Mouse (Mus musculus) liver, embryonic 11.5 days (tissue): ENCODE measurements around the gene Mdc1. TPM values are rescaled to one million over a fixed set of nuclear protein-coding genes. Genes with fewer than 3 reads are reported as not detected.

Experiments used
- ATAC-seq: fragments of 200-750 bp; cut with Nextera tagmentation; replicated peaks from 2 replicates; pipeline ENCODE4 v1.8.0; 2017; ENCODE audit warnings: moderate number of reproducible peaks, mild to moderate bottlenecking, moderate TSS enrichment, moderate library complexity; ENCODE audit not compliant: low FRiP score
- DNase-seq: peaks from one replicate; pipeline ENCODE4 v3.0.0-alpha.2; 2017; ENCODE audit warnings: low spot score
- H3K27ac ChIP-seq: fragments of 300-500 bp; sonication (generic); 2 replicates; pipeline ENCODE4 v1.5.1; 2014; ENCODE audit warnings: mild to moderate bottlenecking, low read depth, low read length, control low read depth
- H3K27me3 ChIP-seq: fragments of 300-500 bp; sonication (generic); replicated peaks from 2 replicates; pipeline ENCODE4 v1.6.1; 2014; ENCODE audit warnings: low read length, mixed read lengths; ENCODE audit not compliant: control insufficient read depth, insufficient read depth
- H3K36me3 ChIP-seq: fragments of 300-500 bp; sonication (generic); 2 replicates; pipeline ENCODE4 v1.6.1; 2014; ENCODE audit warnings: mild to moderate bottlenecking, low read length, moderate library complexity, mixed read lengths; ENCODE audit not compliant: control insufficient read depth, insufficient read depth
- H3K4me1 ChIP-seq: fragments of 300-500 bp; sonication (generic); replicated peaks from 2 replicates; pipeline ENCODE4 v1.6.1; 2014; ENCODE audit warnings: low read length, mixed read lengths; ENCODE audit not compliant: control insufficient read depth, insufficient read depth
- H3K4me2 ChIP-seq: fragments of 300-500 bp; sonication (generic); 2 replicates; pipeline ENCODE4 v1.6.1; 2014; ENCODE audit warnings: mild to moderate bottlenecking, control low read depth, moderate library complexity
- H3K4me3 ChIP-seq: fragments of 300-500 bp; sonication (generic); 2 replicates; pipeline ENCODE4 v1.5.1; 2014; ENCODE audit warnings: low read depth, low read length, control low read depth
- H3K9ac ChIP-seq: fragments of 300-500 bp; sonication (generic); 2 replicates; pipeline ENCODE4 v1.6.1; 2014; ENCODE audit warnings: low read depth, low read length, control low read depth
- H3K9me3 ChIP-seq: fragments of 300-500 bp; sonication (generic); 2 replicates; pipeline ENCODE4 v1.6.1; 2016; ENCODE audit warnings: low read length, inconsistent platforms, mixed read lengths; ENCODE audit not compliant: control insufficient read depth
- WGBS: fragments of 180-500 bp; shearing (Covaris S2); extraction: QIAGEN DNeasy Blood & Tissue Kit; methylation state at CpG from one replicate; pipeline ENCODE4 v1.1.7; 2014; 5-methylcytosine and 5-hydroxymethylcytosine counted together
- polyA plus RNA-seq: library from polyadenylated mRNA; unstranded; fragments of >200 nt; fragmentation: Nextera tagmentation; extraction: Ambion mirVana; gene quantifications from 2 replicates; pipeline ENCODE4 v1.2.1, GENCODE M21; 2014

Mdc1 gene
- 19.6 and 23.3 TPM in 2 replicates for polyA plus RNA-seq

DNA sequence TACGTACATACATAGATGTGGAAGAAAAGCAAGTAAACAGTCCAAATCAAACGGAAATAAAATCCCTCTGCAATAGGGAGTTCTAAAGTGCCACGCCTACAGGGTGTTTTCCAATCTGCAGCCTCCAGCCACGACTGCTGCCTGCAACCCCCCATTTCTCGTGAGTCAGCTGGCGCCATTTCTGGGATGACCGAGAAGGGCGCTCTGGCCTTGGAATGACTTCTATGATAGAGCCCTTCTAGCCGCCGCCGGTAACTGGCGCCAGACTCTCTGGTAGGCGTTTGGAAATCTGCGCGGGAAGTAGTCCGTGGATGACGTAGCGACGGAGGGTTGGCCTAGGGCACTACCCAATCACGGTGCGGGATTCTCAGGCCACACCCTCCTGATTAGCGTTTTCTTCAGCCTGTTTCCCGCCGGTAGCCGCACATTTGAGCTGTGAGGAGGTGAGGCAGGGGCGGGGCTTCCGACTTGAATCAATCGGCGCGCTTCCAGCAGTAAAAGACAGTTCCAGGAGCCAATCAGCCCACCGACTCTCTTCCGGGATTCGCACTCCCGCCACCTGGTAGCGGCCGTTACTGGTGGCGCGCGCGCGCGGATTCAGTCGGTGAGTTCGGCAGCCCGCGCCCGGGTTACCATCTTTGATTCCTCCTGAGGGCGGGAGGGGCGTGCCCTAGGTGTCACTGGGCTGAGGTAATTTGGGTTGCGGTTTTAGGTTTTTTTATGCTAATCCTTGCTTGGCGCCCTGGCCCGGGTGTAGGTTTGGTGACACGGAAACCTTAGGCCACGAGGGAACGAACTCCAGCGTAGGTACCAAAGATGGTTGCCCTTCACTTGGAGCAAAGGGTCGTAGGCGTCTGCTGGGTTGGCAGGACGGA is at the start of gene Mdc1:
TSS of gene Mdc1 (plus strand) at position 440 of the 875 bp plus-strand sequence.
- H3K4me2 ChIP-seq: peak within 1 kb of the TSS; percentile 66
- peaks cover 8% of the 10 kb centered on the region for H3K4me1 ChIP-seq
- no peaks in the 10 kb centered on the region for H3K9me3 ChIP-seq
- H3K36me3 ChIP-seq: peaks cover 19% of the 10 kb centered on the region
- peak within 1 kb of the TSS; percentile 62 for H3K4me3 ChIP-seq
- WGBS: under 1% methylated on average over 59 of the region's 59 CpGs
- no peaks in the 10 kb centered on the region for H3K27me3 ChIP-seq
- ATAC-seq: peak; percentile 84
- peak within 1 kb of the TSS; percentile 85 for H3K9ac ChIP-seq
- DNase-seq: peak; percentile 97
- H3K27ac ChIP-seq: peak within 1 kb of the TSS; percentile 90

DNA sequence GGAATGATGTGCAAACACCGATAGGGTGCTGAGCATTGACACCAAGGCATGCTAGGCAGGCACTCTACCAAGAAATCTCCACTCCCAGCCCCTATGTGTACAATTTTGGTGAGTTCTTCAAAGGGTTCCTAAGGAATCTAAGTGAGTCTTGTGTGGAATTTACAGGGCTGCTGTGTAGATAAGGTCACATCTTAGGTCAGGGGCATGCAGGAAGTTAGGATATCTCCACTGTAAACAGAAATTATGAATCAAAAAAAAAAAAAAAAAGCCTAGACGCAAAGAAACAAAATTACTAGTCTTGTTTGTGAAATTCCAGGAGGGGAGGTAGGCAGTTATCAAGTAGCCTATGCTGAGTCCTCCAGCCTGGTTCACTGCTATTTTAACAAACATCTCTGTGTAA is 48.5 kb upstream of the Mdc1 start:
- H3K4me3 ChIP-seq: no peak overlapping the region
- no peaks in the 10 kb centered on the region for H3K27me3 ChIP-seq
- peaks cover 11% of the 10 kb centered on the region for H3K4me1 ChIP-seq
- ATAC-seq (no peak), DNase-seq (no peak)
- WGBS: 74% methylated on average over 2 of the region's 2 CpGs
- no peak overlapping the region for H3K4me2 ChIP-seq
- no peak overlapping the region for H3K27ac ChIP-seq
- H3K9ac ChIP-seq: no peak overlapping the region
- no peaks in the 10 kb centered on the region for H3K9me3 ChIP-seq
- no peaks in the 10 kb centered on the region for H3K36me3 ChIP-seq

DNA sequence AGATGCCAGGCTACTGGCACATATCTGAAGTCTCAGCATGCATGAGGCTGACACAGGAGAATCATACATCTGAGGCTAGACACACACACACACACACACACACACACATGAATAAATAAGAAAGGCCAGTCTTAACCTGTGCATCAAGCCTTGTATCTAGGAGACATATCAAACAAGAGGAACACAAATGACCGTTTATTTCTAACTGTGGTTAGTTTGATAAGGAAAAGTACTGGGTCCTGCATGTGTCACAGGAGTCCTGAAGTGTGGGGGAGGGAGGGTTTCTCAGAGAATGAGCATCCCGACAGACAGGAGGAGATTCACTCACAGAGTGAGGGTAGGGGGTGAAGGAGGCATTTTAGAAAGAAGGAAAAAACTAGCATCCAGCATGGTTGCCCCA is 46.2 kb upstream of the Mdc1 start:
- Histone ChIP-seq H3K27me3 (no peaks in the 10 kb centered on the region), H3K4me3 (no peak overlapping the region), H3K9me3 (peaks cover 2% of the 10 kb centered on the region; the same call in 1 of the 2 replicates), H3K4me1 (peaks cover 11% of the 10 kb centered on the region), H3K36me3 (no peaks in the 10 kb centered on the region), H3K9ac (no peak overlapping the region), H3K27ac (peak overlapping the region; percentile 34; the same call in 1 of the 2 replicates), H3K4me2 (peak overlapping the region; percentile 7; the same call in 1 of the 2 replicates)
- no peak for DNase-seq
- WGBS: 22% methylated on average over 2 of the region's 2 CpGs
- ATAC-seq: peak; percentile 53

DNA sequence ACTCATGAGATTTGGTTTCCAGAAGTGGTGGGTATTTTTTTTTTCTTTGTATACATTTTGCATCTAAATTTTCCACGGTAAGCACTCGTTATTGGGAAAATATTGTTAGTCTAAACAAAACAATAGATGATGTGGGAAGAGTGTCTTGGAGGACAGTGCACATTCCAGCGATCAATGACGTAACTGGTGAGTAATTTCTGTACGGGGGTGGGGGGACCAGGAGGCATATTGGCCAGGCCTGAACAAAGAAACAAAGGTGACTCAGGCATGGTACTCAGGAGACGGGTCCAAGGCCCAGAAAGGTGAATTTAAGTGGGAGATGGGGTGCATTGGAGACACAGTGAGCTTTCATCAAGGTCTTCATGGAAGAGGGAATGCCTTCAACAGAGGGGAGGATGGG is 45.7 kb upstream of the Mdc1 start:
- WGBS: 77% methylated on average over 6 of the region's 6 CpGs
- H3K9ac ChIP-seq: no peak overlapping the region

DNA sequence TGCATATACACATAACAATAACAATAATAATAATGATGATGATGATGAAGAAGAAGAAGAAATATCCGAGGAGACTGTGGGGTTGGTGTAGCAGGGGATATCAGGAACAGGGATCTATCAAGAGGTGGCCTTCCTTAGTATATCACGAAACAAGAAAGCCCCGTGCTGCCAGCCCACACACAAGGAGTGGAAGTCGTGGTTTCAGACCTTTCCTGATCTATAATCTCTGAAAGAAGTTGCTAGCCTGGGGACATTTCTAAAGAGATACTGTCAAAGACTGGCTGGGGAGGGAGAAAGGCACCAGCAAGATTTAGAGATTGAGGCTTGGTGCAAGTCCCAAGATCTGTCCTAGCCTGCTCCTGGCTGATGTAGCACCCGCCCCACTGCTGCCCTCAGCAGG is 44.5 kb upstream of the Mdc1 start:
- no peak for DNase-seq
- H3K9me3 ChIP-seq: peaks cover 2% of the 10 kb centered on the region; the same call in 1 of the 2 replicates
- H3K27me3 ChIP-seq: no peaks in the 10 kb centered on the region
- peaks cover 11% of the 10 kb centered on the region for H3K4me1 ChIP-seq
- 40% methylated on average over 5 of the region's 5 CpGs for WGBS
- no peak overlapping the region for H3K9ac ChIP-seq
- H3K4me3 ChIP-seq: no peak overlapping the region
- no peak overlapping the region for H3K27ac ChIP-seq
- H3K36me3 ChIP-seq: no peaks in the 10 kb centered on the region
- no peak overlapping the region for H3K4me2 ChIP-seq
- no peak for ATAC-seq

More for the DNA sequence above, 45.7 kb upstream of the Mdc1 start:
- Histone ChIP-seq H3K36me3 (no peaks in the 10 kb centered on the region), H3K4me2 (no peak overlapping the region), H3K4me1 (peaks cover 11% of the 10 kb centered on the region), H3K27ac (no peak overlapping the region), H3K27me3 (no peaks in the 10 kb centered on the region), H3K4me3 (no peak overlapping the region), H3K9me3 (peaks cover 2% of the 10 kb centered on the region; the same call in 1 of the 2 replicates)
- ATAC-seq: no peak
- DNase-seq: no peak

DNA sequence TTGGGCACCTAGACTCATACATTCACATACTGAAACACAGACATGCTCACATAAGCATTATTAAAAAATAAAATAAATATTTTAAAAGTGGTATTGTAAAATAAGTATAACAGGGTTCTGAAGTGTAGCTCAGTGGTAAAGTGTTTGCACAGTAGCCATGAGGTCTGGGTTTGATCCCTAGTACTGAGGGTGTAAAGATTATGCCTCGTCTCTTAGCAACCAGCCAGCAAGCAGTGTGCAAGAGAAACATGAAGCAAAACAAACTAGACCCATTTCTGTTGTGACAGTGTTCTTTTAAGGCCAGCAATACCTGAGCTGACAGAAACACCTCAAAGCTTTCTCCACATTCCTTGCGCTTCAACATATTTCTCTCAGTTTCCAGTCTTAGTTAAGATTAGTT is 40.4 kb upstream of the Mdc1 start:
- Histone ChIP-seq H3K27ac (no peak overlapping the region), H3K36me3 (no peaks in the 10 kb centered on the region), H3K4me1 (peaks cover 4% of the 10 kb centered on the region), H3K9ac (no peak overlapping the region), H3K27me3 (no peaks in the 10 kb centered on the region), H3K4me2 (no peak overlapping the region), H3K4me3 (no peak overlapping the region), H3K9me3 (peaks cover 2% of the 10 kb centered on the region; the same call in 1 of the 2 replicates)
- no peak for DNase-seq
- 76% methylated on average over 2 of the region's 2 CpGs for WGBS
- ATAC-seq: no peak

DNA sequence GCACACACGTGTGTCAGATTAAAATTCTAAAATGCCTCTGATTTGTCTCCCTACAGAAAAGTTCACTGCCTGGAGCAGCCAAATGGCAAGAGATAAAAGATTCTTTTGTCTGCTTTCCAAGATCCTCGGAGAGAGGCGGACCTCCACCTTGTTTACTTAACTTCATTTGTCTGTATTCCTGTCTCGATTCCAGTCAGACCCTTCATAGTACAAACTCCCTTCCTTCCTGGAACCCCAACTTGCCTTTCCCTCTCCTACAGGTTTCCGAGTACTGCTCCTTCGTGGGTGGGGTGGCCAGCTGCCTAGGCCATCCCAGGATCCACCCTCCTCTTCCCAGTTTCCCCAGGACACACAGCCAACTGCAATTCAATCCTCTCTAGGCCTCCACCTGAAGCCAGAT is 38.3 kb upstream of the Mdc1 start:
- DNase-seq (no peak), ATAC-seq (no peak)
- H3K4me3 ChIP-seq: no peak overlapping the region
- no peak overlapping the region for H3K9ac ChIP-seq
- no peaks in the 10 kb centered on the region for H3K27me3 ChIP-seq
- H3K27ac ChIP-seq: no peak overlapping the region
- no peaks in the 10 kb centered on the region for H3K36me3 ChIP-seq
- WGBS: 70% methylated on average over 6 of the region's 6 CpGs
- H3K4me1 ChIP-seq: no peaks in the 10 kb centered on the region
- peaks cover 2% of the 10 kb centered on the region; the same call in 1 of the 2 replicates for H3K9me3 ChIP-seq
- no peak overlapping the region for H3K4me2 ChIP-seq

DNA sequence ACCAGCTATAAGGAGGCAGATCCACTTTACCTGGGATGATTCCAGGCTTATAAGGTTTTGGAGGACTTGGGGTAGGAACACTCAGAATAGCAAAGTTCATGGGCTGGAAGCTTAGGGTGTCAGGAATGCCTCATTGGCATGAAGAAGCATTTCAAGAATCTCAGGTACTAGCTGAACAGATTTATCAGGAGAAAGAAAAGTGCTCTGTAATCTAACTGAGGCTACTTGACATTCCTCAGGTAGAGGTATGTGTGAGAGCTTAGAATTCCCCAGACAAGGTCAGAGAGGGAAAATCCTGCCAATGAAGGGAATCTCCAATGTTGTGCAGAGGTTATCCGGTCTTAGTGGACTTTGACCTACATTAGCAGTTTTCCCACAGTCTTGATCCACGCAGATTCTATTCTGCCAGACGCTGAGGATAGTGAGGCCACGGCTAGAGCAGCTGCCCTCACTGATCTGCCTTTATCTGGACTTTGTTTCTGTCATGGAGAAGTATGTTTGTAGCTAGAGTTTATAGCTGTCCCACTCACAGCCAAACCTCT is 37.4 kb upstream of the Mdc1 start:
- no peak for DNase-seq
- WGBS: 64% methylated on average over 4 of the region's 4 CpGs
- Histone ChIP-seq H3K9me3 (no peaks in the 10 kb centered on the region), H3K9ac (no peak overlapping the region), H3K27ac (no peak overlapping the region), H3K36me3 (no peaks in the 10 kb centered on the region), H3K27me3 (no peaks in the 10 kb centered on the region), H3K4me2 (no peak overlapping the region), H3K4me3 (no peak overlapping the region), H3K4me1 (no peaks in the 10 kb centered on the region)
- ATAC-seq: no peak
